Mouse (Mus musculus) CH12.LX (cell line): ENCODE data around the gene Hmmr. TPM values are rescaled to one million over a fixed set of nuclear protein-coding genes. Genes with fewer than 3 reads are reported as not detected.
A peak's percentile ranks its signal among the peaks of the same experiment; 100 is the strongest.

Experiments used
- DNase-seq: peaks from one replicate; pipeline ENCODE4 v3.0.0-alpha.2; 2013; ENCODE audit errors: extremely low read depth
- H3K27ac ChIP-seq: 2 replicates; pipeline ENCODE4 v1.5.1; 2012; ENCODE audit warnings: low read depth, mild to moderate bottlenecking, control low read depth, moderate library complexity; ENCODE audit not compliant: insufficient read depth
- H3K27me3 ChIP-seq: replicated peaks from 2 replicates; pipeline ENCODE3; 2012; ENCODE audit warnings: inconsistent platforms
- H3K36me3 ChIP-seq, 2 experiments: replicated peaks in 1 of 2; 2 replicates each; pipeline versions ENCODE3 to v1.6.1; 2012; ENCODE audit warnings: inconsistent platforms in 1 of 2, low read length in 1 of 2, mild to moderate bottlenecking in 1 of 2, mixed read lengths in 1 of 2, moderate library complexity in 1 of 2; ENCODE audit not compliant: control insufficient read depth in 1 of 2, insufficient read depth in 1 of 2
- H3K4me1 ChIP-seq, 2 experiments: 2 replicates each; pipeline ENCODE4 v1.6.1; 2012; ENCODE audit warnings: inconsistent platforms in 1 of 2, moderate library complexity in 1 of 2; ENCODE audit not compliant: insufficient read depth in 2 of 2, control insufficient read depth in 1 of 2
- H3K4me2 ChIP-seq: 2 replicates; pipeline ENCODE4 v1.6.1; 2012; ENCODE audit warnings: low read depth, mild to moderate bottlenecking, control low read depth; ENCODE audit not compliant: poor library complexity, insufficient read depth, severe bottlenecking
- H3K4me3 ChIP-seq, 3 experiments: fragments of 150-350 bp in 1 of 3; sonication (generic) in 1 of 3; replicated peaks in 1 of 3; 2 replicates each; pipeline versions ENCODE3 to v1.5.1; 2011 to 2012; ENCODE audit warnings: low read depth in 2 of 3, low read length in 2 of 3, mild to moderate bottlenecking in 2 of 3, moderate library complexity in 2 of 3, control low read depth in 1 of 3, improper control_type of control experiment in 1 of 3, inconsistent platforms in 1 of 3, mixed read lengths in 1 of 3; ENCODE audit not compliant: poor library complexity in 1 of 3
- H3K79me2 ChIP-seq: replicated peaks from 2 replicates; pipeline ENCODE4 v1.6.1; 2012; ENCODE audit warnings: mild to moderate bottlenecking, moderate library complexity; ENCODE audit not compliant: control insufficient read depth, poor library complexity, insufficient read depth, severe bottlenecking; ENCODE audit errors: extremely low read depth
- H3K9ac ChIP-seq: 2 replicates; pipeline ENCODE4 v1.6.1; 2012; ENCODE audit warnings: low read depth, mild to moderate bottlenecking, control low read depth, moderate library complexity; ENCODE audit not compliant: insufficient read depth
- H3K9me3 ChIP-seq: replicated peaks from 2 replicates; pipeline ENCODE3; 2012; ENCODE audit warnings: low read length, inconsistent platforms, mixed read lengths
- BHLHE40 ChIP-seq: IDR thresholded peaks from 2 replicates; pipeline ENCODE4 v1.6.1; 2011; ENCODE audit warnings: mild to moderate bottlenecking, low read depth, low read length, improper control_type of control experiment
- CHD1 ChIP-seq: IDR thresholded peaks from 2 replicates; pipeline ENCODE4 v1.6.1; 2012; ENCODE audit warnings: low read depth, low read length, improper control_type of control experiment, inconsistent platforms
- CHD2 ChIP-seq: IDR thresholded peaks from 2 replicates; pipeline ENCODE4 v1.6.1; 2011; ENCODE audit warnings: low read length, improper control_type of control experiment
- CTCF ChIP-seq, 2 experiments: IDR thresholded peaks in 1 of 2; conservative IDR thresholded peaks in 1 of 2; 2 replicates each; pipeline ENCODE4 v1.5.1; 2011 to 2012; ENCODE audit warnings: low read depth in 2 of 2, low read length in 2 of 2, improper control_type of control experiment in 1 of 2, inconsistent platforms in 1 of 2, mild to moderate bottlenecking in 1 of 2, moderate library complexity in 1 of 2
- EP300 ChIP-seq: IDR thresholded peaks from 2 replicates; pipeline ENCODE4 v1.6.1; 2011; ENCODE audit warnings: low read length, improper control_type of control experiment
- ETS1 ChIP-seq: conservative IDR thresholded peaks from 2 replicates; pipeline ENCODE4 v1.6.1; 2012; ENCODE audit warnings: low read depth, mild to moderate bottlenecking, inconsistent platforms, low read length, improper control_type of control experiment, moderate library complexity
- HCFC1 ChIP-seq: IDR thresholded peaks from 2 replicates; pipeline ENCODE4 v1.6.1; 2012; ENCODE audit warnings: low read depth, mild to moderate bottlenecking, inconsistent platforms, low read length, improper control_type of control experiment
- IRF4 ChIP-seq: IDR thresholded peaks from 2 replicates; pipeline ENCODE4 v1.6.1; 2014; ENCODE audit warnings: low read depth, mild to moderate bottlenecking, inconsistent platforms, low read length, improper control_type of control experiment
- JUN ChIP-seq: IDR thresholded peaks from 2 replicates; pipeline ENCODE4 v1.6.1; 2011; ENCODE audit warnings: low read depth, mild to moderate bottlenecking, low read length, improper control_type of control experiment, moderate library complexity; ENCODE audit not compliant: insufficient read depth
- JUND ChIP-seq: conservative IDR thresholded peaks from 2 replicates; pipeline ENCODE4 v1.6.1; 2011; ENCODE audit warnings: low read depth, low read length, improper control_type of control experiment
- KAT2A ChIP-seq: IDR thresholded peaks from 2 replicates; pipeline ENCODE4 v1.6.1; 2012; ENCODE audit warnings: low read length, improper control_type of control experiment, inconsistent platforms; ENCODE audit not compliant: insufficient replicate concordance
- MAFK ChIP-seq: IDR thresholded peaks from 2 replicates; pipeline ENCODE4 v1.6.1; 2011; ENCODE audit warnings: low read length, improper control_type of control experiment; ENCODE audit not compliant: insufficient replicate concordance
- MAZ ChIP-seq: IDR thresholded peaks from 2 replicates; pipeline ENCODE4 v1.6.1; 2012; ENCODE audit warnings: low read depth, mild to moderate bottlenecking, inconsistent platforms, low read length, improper control_type of control experiment, moderate library complexity
- MEF2A ChIP-seq: IDR thresholded peaks from 2 replicates; pipeline ENCODE4 v1.6.1; 2014; ENCODE audit warnings: low read depth, mild to moderate bottlenecking, inconsistent platforms, low read length, improper control_type of control experiment, borderline replicate concordance
- MYC ChIP-seq: IDR thresholded peaks from 2 replicates; pipeline ENCODE4 v1.6.1; 2011; ENCODE audit warnings: low read depth, mild to moderate bottlenecking, improper control_type of control experiment, low read length
- NELFE ChIP-seq: IDR thresholded peaks from 2 replicates; pipeline ENCODE4 v1.6.1; 2011; ENCODE audit warnings: low read depth, low read length, improper control_type of control experiment
- NRF1 ChIP-seq: IDR thresholded peaks from 2 replicates; pipeline ENCODE4 v1.6.1; 2014; ENCODE audit warnings: low read depth, mild to moderate bottlenecking, inconsistent platforms, low read length, improper control_type of control experiment, moderate library complexity
- POLR2A ChIP-seq: IDR thresholded peaks from 2 replicates; pipeline ENCODE4 v1.6.1; 2011; ENCODE audit warnings: low read depth, mild to moderate bottlenecking, improper control_type of control experiment, low read length
- POLR2AphosphoS2 ChIP-seq: IDR thresholded peaks from 2 replicates; pipeline ENCODE4 v1.6.1; 2011; ENCODE audit warnings: low read depth, low read length, improper control_type of control experiment
- RAD21 ChIP-seq: IDR thresholded peaks from 2 replicates; pipeline ENCODE4 v1.6.1; 2011; ENCODE audit warnings: low read depth, mild to moderate bottlenecking, low read length, improper control_type of control experiment, moderate library complexity
- RCOR1 ChIP-seq: conservative IDR thresholded peaks from 2 replicates; pipeline ENCODE4 v1.6.1; 2012; ENCODE audit warnings: low read depth, mild to moderate bottlenecking, inconsistent platforms, low read length, improper control_type of control experiment
- SIN3A ChIP-seq: IDR thresholded peaks from 2 replicates; pipeline ENCODE4 v1.6.1; 2012; ENCODE audit warnings: low read length, improper control_type of control experiment, inconsistent platforms
- SMC3 ChIP-seq: IDR thresholded peaks from 2 replicates; pipeline ENCODE4 v1.6.1; 2011; ENCODE audit warnings: low read depth, low read length, improper control_type of control experiment
- TBP ChIP-seq: conservative IDR thresholded peaks from 2 replicates; pipeline ENCODE4 v1.6.1; 2011; ENCODE audit warnings: low read depth, low read length, improper control_type of control experiment
- TCF12 ChIP-seq: IDR thresholded peaks from 2 replicates; pipeline ENCODE4 v1.6.1; 2014; ENCODE audit warnings: low read depth, mild to moderate bottlenecking, inconsistent platforms, low read length, improper control_type of control experiment
- USF1 ChIP-seq: IDR thresholded peaks from 2 replicates; pipeline ENCODE4 v1.6.1; 2014; ENCODE audit warnings: low read depth, mild to moderate bottlenecking, inconsistent platforms, low read length, improper control_type of control experiment
- USF2 ChIP-seq: conservative IDR thresholded peaks from 2 replicates; pipeline ENCODE4 v1.6.1; 2011; ENCODE audit warnings: low read depth, low read length, improper control_type of control experiment
- ZC3H11A ChIP-seq: IDR thresholded peaks from 2 replicates; pipeline ENCODE4 v1.6.1; 2012; ENCODE audit warnings: low read depth, mild to moderate bottlenecking, inconsistent platforms, low read length, improper control_type of control experiment
- ZKSCAN1 ChIP-seq: IDR thresholded peaks from 2 replicates; pipeline ENCODE4 v1.6.1; 2012; ENCODE audit warnings: low read depth, inconsistent platforms, low read length, improper control_type of control experiment, borderline replicate concordance
- ZNF384 ChIP-seq: IDR thresholded peaks from 2 replicates; pipeline ENCODE4 v1.6.1; 2012; ENCODE audit warnings: low read depth, low read length, improper control_type of control experiment, inconsistent platforms
- dilution Hi-C: fragments of 300-500 bp; cut with MboI; formaldehyde crosslinking; loops from 2 replicates; pipeline ENCODE4 v1.14.3; 2020; ENCODE audit warnings: low sequenced_read_pairs; ENCODE audit not compliant: extremely low pct_unique_long_range_greater_than_20kb, extremely low pct_ligation_motif_present
- in situ Hi-C: fragments of 300-500 bp; cut with MboI; formaldehyde crosslinking; loops from 3 replicates; pipeline ENCODE4 v1.14.3; 2019; ENCODE audit warnings: low sequenced_read_pairs, low pct_ligation_motif_present, low pct_unique_long_range_greater_than_20kb, mixed read lengths
- polyA plus RNA-seq: library from polyadenylated mRNA; unstranded; fragments of >175 nt; gene quantifications from 2 replicates; pipeline ENCODE4 v1.2.1, GENCODE M21; 2012; ENCODE audit warnings: low read depth; ENCODE audit not compliant: insufficient read length
- total RNA-seq, 2 experiments: library from RNA; depleted of rRNA; stranded (reverse); fragments of 300-350 nt in 1 of 2; fragments of >200 nt in 1 of 2; gene quantifications; 2 replicates each; pipeline ENCODE4 v1.2.3; 2012 to 2014

Hmmr gene
- total and polyA plus RNA-seq, 3 experiments: 64.2 to 109 (median 64.3) TPM

GRCm38 (mm10) chr11:40763395-40763794 lies 30.2 kb upstream of the Hmmr start:
- Histone ChIP-seq H3K4me3 (no peak overlapping the region), H3K27me3 (no peaks in the 10 kb centered on the region), H3K79me2 (no peaks in the 10 kb centered on the region), H3K4me1 (peaks cover 8 to 41% of the 10 kb centered on the region in 2 experiments), H3K4me2 (no peak overlapping the region), H3K36me3 (no peaks in the 10 kb centered on the region), H3K9me3 (no peaks in the 10 kb centered on the region), H3K9ac (no peak overlapping the region), H3K27ac (no peak overlapping the region)
- in situ Hi-C loops (loop anchor here (25.0 kb wide), 1 partner anchor 151 kb away; no protein-coding TSS in a partner anchor), dilution Hi-C loops (no loop called here)
- peak; percentile 31; the same call in 1 of the 2 replicates for TF ChIP-seq MEF2A
- TF ChIP-seq KAT2A: no peak
- TF ChIP-seq CHD2: peak; percentile 79
- no peak for TF ChIP-seq USF1
- TF ChIP-seq ZKSCAN1: no peak
- peak; percentile 72 for TF ChIP-seq RAD21
- no peak for TF ChIP-seq CHD1
- TF ChIP-seq TCF12: no peak
- TF ChIP-seq ZNF384: no peak
- TF ChIP-seq MAZ: 0 out of 2 replicates have a peak, but pooled peaks have one; percentile 64
- TF ChIP-seq POLR2A: no peak
- peak; percentile 31; the same call in 1 of the 2 replicates for TF ChIP-seq EP300
- peak; percentile 65 for TF ChIP-seq SMC3
- TF ChIP-seq TBP: no peak
- TF ChIP-seq NRF1: no peak
- peak; percentile 56; the same call in 1 of the 2 replicates for TF ChIP-seq IRF4
- no peak for TF ChIP-seq NELFE
- no peak for TF ChIP-seq MAFK
- TF ChIP-seq ZC3H11A: peak; percentile 9; the same call in 1 of the 2 replicates
- no peak for TF ChIP-seq JUN
- TF ChIP-seq ETS1: no peak
- peak; percentile 56 to 77 for TF ChIP-seq CTCF (conservative IDR thresholded peaks at IDR 0.05 in 1 of 2, IDR thresholded peaks at IDR 0.05 in 1 of 2; ENCODE audit: low read depth in 2 of 2, low read length in 2 of 2)
- no peak for TF ChIP-seq RCOR1
- TF ChIP-seq HCFC1: peak; percentile 25; the same call in 1 of the 2 replicates
- no peak for TF ChIP-seq USF2
- 0 out of 2 replicates have a peak, but pooled peaks have one; percentile 15 for TF ChIP-seq BHLHE40
- TF ChIP-seq MYC: peak; percentile 79
- peak; percentile 50; the same call in 1 of the 2 replicates for TF ChIP-seq JUND
- TF ChIP-seq POLR2AphosphoS2: no peak
- no peak for TF ChIP-seq SIN3A
- peak; percentile 80 for DNase-seq
